28 mouse cellular contexts compared by ENCODE assay signal in the genomic region with DNA sequence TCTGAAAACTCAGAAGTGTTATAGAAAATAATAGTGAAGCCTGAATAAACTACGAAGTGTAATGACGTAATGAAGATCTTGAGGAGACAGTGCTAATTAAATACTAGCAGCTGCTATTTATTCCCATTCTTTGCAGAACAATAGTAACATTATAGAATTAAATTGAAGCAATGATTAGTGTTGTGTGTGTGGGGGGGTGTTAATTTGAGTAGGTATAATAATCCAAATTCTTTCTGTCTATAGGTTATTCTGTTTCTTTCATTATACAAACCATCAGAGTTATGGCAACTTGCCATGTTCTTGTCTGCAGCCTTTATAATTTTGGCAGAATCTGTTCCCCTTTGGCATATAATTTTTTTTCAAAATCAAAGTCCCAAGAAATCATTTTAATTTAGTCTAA.
"Had no signal": no experiment of that assay in that cellular context is flagged by ENCODE, and none has a peak within 500 bp of the region (broad histone marks: within the 10 kb centered on the region; RNA-seq: fewer than 3 reads in every experiment).

No protein-coding gene starts in this region.

- H3K27ac ChIP-seq: gastrocnemius, adult 2 months; heart, embryonic 10.5 days; hindbrain, embryonic 10.5 days; hindbrain, embryonic 12.5 days; hindbrain, embryonic 14.5 days; intestine, embryonic 15.5 days; layer of hippocampus, adult 2 months; left cerebral cortex, adult 2 months; limb, embryonic 10.5 days; limb, embryonic 12.5 days; liver, embryonic 13.5 days; liver, embryonic 15.5 days had no signal

- H3K4me2 ChIP-seq: heart, embryonic 12.5 days; hindbrain, embryonic 12.5 days; hindbrain, embryonic 14.5 days; intestine, embryonic 15.5 days; limb, embryonic 12.5 days; liver, embryonic 11.5 days; liver, embryonic 13.5 days; liver, embryonic 15.5 days had no signal

- H3K4me3 ChIP-seq: gastrocnemius, adult 2 months; heart, embryonic 10.5 days; heart, embryonic 12.5 days; hindbrain, embryonic 10.5 days; hindbrain, embryonic 12.5 days; intestine, embryonic 15.5 days; layer of hippocampus, adult 2 months; left cerebral cortex, adult 2 months; limb, embryonic 10.5 days; limb, embryonic 12.5 days; liver, embryonic 13.5 days; liver, embryonic 15.5 days had no signal

- H3K27me3 ChIP-seq: heart, embryonic 12.5 days; hindbrain, embryonic 12.5 days; intestine, embryonic 15.5 days; limb, embryonic 12.5 days; liver, embryonic 13.5 days; liver, embryonic 15.5 days had no signal

- DNase-seq: gastrocnemius, adult 2 months; gastrocnemius, postnatal 10 days; gastrocnemius, postnatal 25 days; heart, adult 18-20 months; heart, postnatal 10 days; heart, postnatal 4 days; kidney, adult 18-20 months; kidney, adult 8-10 months; kidney, postnatal 10 days; kidney, postnatal 25 days; kidney, postnatal 4 days; liver; liver, embryonic 13.5 days had no signal

- H3K4me1 ChIP-seq: heart, embryonic 10.5 days; heart, embryonic 12.5 days; hindbrain, embryonic 10.5 days; hindbrain, embryonic 12.5 days; intestine, embryonic 15.5 days; limb, embryonic 10.5 days; limb, embryonic 12.5 days; liver, embryonic 13.5 days; liver, embryonic 15.5 days had no signal

- ATAC-seq: hindbrain, embryonic 16.5 days; inflammation-experienced regulatory T-cells, adult 6 months; intestine, embryonic 15.5 days; intestine, postnatal 0 days had no signal

- H3K36me3 ChIP-seq: heart, embryonic 10.5 days; heart, embryonic 12.5 days; hindbrain, embryonic 10.5 days; hindbrain, embryonic 12.5 days; intestine, embryonic 15.5 days; limb, embryonic 10.5 days; limb, embryonic 12.5 days; liver, embryonic 13.5 days; liver, embryonic 15.5 days had no signal

- H3K9ac ChIP-seq: heart, embryonic 12.5 days; hindbrain, embryonic 12.5 days; hindbrain, embryonic 14.5 days; intestine, embryonic 15.5 days; limb, embryonic 12.5 days; liver, embryonic 13.5 days; liver, embryonic 15.5 days had no signal

- H3K9me3 ChIP-seq: heart, embryonic 10.5 days; heart, embryonic 12.5 days; hindbrain, embryonic 12.5 days; intestine, embryonic 15.5 days; limb, embryonic 10.5 days; limb, embryonic 12.5 days; liver, embryonic 13.5 days; liver, embryonic 15.5 days had no signal
